Mouse (Mus musculus): Measurements from ENCODE around the gene Arhgap15. TPM values are rescaled to one million over a fixed set of nuclear protein-coding genes. Genes with fewer than 3 reads are reported as not detected.

The Arhgap15 gene
- total RNA-seq, 2 experiments from 2014 or later = 12.0 to 15.2 TPM

DNA sequence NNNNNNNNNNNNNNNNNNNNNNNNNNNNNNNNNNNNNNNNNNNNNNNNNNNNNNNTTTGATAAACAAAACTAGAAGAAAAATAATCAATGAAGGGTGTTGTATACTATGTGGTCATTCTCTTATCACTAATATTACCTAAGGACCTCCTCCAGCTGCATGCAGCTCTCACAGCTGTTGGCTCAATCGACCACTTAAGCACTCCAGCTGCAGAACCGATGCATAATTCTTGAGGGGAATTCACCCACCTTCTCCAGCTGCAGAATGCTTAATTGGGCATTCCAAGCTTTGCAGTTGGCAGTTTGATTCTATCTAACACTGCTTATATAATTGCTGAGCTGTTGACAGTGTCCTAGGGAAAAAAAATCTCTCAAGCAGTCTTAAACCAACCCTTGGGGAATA, 663.0 kb downstream of the Arhgap15 start:
- DNase-seq (ENCODE audit: low spot score in 2 of 2) = no peak

DNA sequence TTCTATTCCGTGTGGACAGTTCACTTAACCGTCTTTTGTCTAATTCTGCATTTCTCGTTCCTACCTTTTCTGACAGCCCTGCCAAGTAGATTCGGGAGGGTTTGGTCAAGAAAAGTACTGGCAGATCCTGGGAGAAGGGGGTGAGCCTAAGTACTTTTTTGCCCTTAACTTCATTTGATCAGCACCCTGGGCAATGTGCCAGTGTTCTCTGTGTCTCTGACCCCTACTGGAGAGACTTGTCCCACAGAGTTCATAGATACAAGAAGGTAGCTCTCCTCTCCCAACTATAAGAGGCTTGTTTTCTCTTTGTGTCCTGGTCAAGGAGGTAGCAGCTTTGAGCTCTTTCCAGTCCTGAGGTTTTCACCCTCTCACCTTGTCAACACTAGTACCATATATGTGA, 667.7 kb downstream of the Arhgap15 start:
- DNase-seq (ENCODE audit: low spot score in 2 of 2) = no peak

DNA sequence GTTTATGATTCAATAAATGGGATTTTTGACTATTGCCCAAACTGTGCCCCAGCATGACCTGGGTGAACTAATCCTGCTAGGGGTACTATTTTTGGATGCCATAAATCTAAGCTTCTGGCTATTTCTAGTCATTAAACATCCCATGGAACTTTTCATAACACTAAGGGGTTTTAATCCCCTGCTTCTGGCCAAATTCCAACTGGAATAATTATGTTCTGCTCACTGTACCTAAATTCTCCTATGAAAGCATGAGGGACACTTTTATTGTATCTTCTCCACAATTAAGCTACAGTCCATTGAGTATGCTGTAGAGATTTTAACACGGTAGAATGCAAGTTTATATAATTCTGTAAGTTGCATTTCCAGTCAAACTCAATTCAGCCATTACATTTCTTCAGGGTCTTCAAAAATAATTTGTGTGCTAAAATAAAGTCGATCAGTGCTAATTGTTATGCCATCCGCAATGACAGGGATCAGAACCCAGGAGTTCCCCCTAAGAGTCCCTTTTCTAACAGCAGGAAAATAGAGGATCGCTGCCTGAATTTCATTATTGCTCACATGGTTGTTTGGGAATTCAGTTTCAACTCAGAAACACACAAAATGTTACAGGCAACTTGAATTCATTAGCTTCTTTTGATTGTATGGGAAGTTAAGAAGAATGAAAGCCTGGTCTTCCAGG, 671.1 kb downstream of the Arhgap15 start:
- no peak for DNase-seq (ENCODE audit: low spot score in 2 of 2)

DNA sequence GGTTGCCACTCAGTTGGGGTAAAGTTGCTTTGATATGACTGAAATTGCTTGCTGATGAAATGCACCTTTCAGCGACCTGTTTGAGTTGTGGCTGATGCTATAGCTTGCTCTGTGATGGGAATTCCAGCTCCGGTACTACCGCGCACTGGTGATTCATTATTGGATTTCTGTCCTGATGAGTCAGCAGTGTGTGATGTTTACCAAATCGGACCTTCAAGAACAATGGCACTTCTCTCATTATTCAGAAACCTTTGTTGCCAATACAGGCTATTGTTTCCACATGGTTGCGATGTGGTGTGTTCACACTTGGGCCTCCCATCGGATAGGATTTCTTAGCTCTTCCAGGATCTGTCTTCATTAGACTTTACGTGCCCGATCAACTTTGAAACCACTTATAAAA, 681.9 kb downstream of the Arhgap15 start:
- DNase-seq (ENCODE audit: low spot score in 2 of 2) = no peak

DNA sequence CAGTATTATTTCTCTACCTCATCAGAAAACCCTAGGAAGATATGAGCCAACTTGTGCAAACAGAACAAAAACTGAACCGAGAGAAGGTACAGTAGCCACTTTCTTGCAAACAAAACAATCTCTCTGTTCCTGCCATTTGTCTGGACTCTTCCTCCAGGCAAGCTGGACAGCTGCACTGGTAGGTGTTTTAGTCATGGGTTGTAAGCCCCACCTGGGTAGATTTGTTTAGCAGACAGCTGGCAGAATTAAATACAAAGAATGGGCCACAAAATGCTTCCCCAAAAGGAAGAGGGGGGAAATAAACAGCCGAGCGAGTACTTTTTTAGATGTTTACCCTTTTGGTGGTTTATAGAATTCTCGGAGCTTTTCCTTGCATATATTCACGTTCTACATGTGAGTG, 688.0 kb downstream of the Arhgap15 start:
- DNase-seq (ENCODE audit: low spot score in 2 of 2) = no peak

DNA sequence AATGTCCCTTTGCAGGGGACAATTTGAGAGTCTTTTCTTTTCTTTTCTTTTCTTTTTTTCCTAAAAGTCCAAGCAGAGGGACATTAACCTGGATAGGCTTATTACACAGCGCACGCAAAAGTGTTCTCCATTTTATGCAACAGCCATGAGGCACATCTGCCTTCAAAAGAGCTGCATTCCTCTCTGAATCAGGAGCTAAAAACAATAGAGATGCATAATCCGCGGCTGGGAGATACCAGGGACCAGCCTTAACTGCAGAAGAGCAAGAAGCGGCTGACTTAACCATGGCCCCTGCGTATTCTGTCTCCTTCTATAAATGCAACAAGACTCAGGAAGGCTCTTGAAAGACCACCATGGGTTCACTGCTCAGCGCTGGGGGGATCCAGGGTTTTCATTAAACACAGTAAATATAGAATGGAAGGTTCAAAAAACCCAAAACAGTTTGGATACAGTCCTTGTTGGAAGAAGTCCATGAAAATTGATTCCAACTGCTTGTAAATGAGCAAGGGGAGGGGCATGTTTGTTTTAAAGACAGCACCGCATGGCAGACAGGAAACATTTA, 689.0 kb downstream of the Arhgap15 start:
- no peak for DNase-seq (ENCODE audit: low spot score in 2 of 2)

DNA sequence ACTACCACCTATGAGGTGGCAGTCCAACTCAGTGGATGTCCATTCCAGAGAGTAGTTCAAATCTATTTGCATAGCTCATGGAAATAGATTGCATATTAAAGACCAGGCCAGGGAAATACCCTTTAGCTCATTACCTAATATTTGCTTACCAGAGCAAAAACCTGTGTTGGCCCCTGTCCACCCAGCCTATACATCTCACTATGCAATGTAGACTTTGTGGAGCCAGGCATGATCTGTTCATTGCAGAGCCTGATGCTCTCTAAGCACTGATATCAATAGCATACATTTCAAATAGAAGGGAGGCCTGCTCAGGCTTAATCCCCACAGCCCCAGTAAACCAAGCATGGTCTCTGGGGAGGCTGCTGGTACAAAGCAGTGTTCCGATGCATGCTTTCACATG, 689.4 kb downstream of the Arhgap15 start:
- DNase-seq (ENCODE audit: low spot score in 2 of 2) = no peak

DNA sequence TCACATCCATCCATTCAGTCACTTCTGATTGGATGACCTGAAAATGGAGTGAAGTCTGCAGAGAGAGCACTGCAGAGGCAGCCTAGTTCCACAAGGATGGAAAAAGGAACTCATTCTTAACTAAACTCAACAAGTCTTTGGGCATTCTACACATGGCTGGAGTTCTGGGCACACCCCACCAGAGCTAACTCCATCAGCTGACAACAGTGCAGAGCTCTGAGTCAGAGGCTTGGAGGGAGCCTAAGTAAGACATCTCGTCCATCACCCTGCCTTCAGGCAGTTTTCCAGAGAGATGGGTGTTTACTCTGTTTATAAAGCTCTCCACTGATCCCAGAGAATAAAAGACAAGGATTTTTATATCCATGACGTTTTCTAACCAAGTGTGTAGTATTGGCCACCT, 696.3 kb downstream of the Arhgap15 start:
- DNase-seq (ENCODE audit: low spot score in 2 of 2) = no peak

Other genes starting within 250 kb of the Arhgap15 start
- gene Kynu, start 193.5 kb upstream of the Arhgap15 start, total RNA-seq (2021) = not detected